Mouse (Mus musculus): ENCODE measurements around the gene Chrm3. TPM values are rescaled to one million over a fixed set of nuclear protein-coding genes. Genes with fewer than 3 reads are reported as not detected.
"Not testable (repeated sequence)": the region's sequence is repeated elsewhere in the genome, so short reads cannot be mapped to it uniquely, and the experiment has no call there.

Chrm3 gene
- polyA plus RNA-seq, 1 experiment from 2014 or later: 0.06 TPM

DNA sequence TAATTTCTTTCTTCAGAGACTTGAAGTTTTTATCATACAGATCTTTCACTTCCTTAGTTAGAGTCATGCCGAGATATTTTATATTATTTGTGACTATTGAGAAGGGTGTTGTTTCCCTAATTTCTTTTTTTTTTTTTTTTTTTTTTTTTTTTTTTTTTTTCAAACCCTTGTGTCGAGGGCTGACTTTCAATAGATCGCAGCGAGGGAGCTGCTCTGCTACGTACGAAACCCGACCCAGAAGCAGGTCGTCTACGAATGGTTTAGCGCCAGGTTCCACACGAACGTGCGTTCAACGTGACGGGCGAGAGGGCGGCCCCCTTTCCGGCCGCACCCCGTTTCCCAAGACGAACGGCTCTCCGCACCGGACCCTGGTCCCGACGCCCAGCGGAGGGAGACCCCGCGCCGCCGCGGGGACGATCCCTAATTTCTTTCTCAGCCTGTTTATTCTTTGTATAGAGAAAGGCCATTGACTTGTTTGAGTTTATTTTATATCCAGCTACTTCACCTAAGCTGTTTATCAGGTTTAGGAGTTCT, 526.4 kb downstream of the Chrm3 start:
- not testable (repeated sequence) for H3K36me3 ChIP-seq; H3K27me3 ChIP-seq (ENCODE audit: low read depth, poor library complexity, severe bottlenecking); H3K4me1 ChIP-seq; H3K9me3 ChIP-seq (replicated peaks); H3K27ac ChIP-seq (replicated peaks); H3K4me3 ChIP-seq
- WGBS: 74% methylated on average over 33 of the region's 33 CpGs
- DNase-seq (ENCODE audit: low spot score): peak; percentile 24

GRCm38 (mm10) chr13:9826227-9826626, 534.4 kb downstream of the Chrm3 start:
- no peaks in the 10 kb centered on the region for H3K9me3 ChIP-seq (replicated peaks)
- H3K4me3 ChIP-seq: no peak overlapping the region
- H3K36me3 ChIP-seq: no peaks in the 10 kb centered on the region
- H3K27ac ChIP-seq (replicated peaks): no peak overlapping the region
- 73% methylated on average over 5 of the region's 5 CpGs for WGBS
- DNase-seq (ENCODE audit: low spot score): no peak
- H3K27me3 ChIP-seq (ENCODE audit: low read depth, poor library complexity, severe bottlenecking): no peaks in the 10 kb centered on the region
- no peaks in the 10 kb centered on the region for H3K4me1 ChIP-seq

Small RNAs within 50 kb of the gene (microRNA-seq; reads per million reads assigned to microRNA genes)
- 5.4 reads per million, percentile 13 among the genes with 10 or more reads in this experiment for gene Gm24187

Data from midbrain, embryonic 10.5 days (tissue).